Mouse (Mus musculus) layer of hippocampus, postnatal 14 days (tissue): Measurements from ENCODE around the gene Pms1. TPM values are rescaled to one million over a fixed set of nuclear protein-coding genes. Genes with fewer than 3 reads are reported as not detected.
"Not testable (repeated sequence)": the region's sequence is repeated elsewhere in the genome, so short reads cannot be mapped to it uniquely, and the experiment has no call there.

Experiments
- DNase-seq, 2 experiments: peaks; one replicate each; pipeline ENCODE4 v3.0.0; 2021 to 2022; ENCODE audit warnings: low spot score in 2 of 2, mixed read lengths in 1 of 2
- long read RNA-seq, 2 experiments: library from polyadenylated mRNA; stranded (forward); transcript quantifications; one replicate each; pipeline ENCODE4 v2.0.0; 2021
- total RNA-seq, 2 experiments: library from RNA; stranded (reverse); gene quantifications; 2 replicates each; pipeline ENCODE4 v1.2.3; 2021

Pms1 gene
- 10 to 100 TPM in 1 of 2 experiments, 1 to 10 TPM in 1; 9.7 to 12.2 TPM for total RNA-seq
- long read RNA-seq, experiment 1, partial matches to known transcripts, result 0 of 5 reads
- long read RNA-seq, experiment 1, other reads (novel, unspliced or antisense), result 2 of 5 reads
- long read RNA-seq, experiment 2, partial matches to known transcripts, result 0 of 5 reads
- long read RNA-seq, experiment 2, other reads (novel, unspliced or antisense), result 3 of 5 reads

DNA sequence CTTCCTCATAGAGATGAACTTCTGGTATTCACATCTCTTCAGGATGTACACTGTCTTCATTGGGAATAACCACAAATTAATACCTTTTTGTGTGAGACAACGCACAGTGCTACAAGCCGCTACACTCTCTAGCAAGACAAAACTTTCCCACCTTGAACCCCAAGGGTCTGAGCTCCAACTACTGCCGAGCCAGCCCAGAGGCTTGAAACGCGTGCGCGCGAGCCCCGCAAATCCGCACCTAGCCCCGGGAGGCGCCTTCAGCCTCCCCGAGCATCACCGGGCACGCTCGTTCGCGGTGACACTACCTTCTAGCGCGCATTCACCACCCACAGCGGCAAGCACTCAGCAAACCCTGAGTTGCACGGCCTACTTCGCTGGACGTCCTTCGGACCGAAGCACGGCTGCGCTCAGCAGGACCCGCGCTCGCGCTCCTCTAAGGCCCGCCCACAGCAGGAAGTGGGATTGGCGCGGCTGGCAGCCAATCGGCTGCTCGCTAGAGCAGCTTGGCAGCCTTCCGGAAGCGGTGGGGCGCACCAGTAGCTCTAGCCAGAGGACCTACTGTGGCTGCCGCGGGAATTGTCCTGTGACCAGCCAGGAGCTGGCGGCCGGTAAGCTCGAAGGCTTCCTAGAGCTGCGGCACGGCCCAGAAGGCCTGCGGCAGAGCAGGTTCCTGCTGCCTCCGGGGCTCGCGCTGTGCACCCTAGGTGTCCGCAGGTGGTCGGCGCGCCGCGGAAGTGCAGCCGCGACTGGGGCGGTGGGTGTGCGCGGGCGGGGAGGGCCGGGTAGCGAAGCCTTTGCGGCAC lies at the start of gene Pms1, which contains the start of the genes Ormdl1 and Gm28778:
Gene Pms1 (minus strand): TSS at position 438 of the 803 bp plus-strand sequence.
Gene Ormdl1 (plus strand): TSS at position 515 of the 803 bp plus-strand sequence.
Gene Gm28778 (plus strand): TSS at position 531 of the 803 bp plus-strand sequence.
- peak; percentile 94 to 95 for DNase-seq

DNA sequence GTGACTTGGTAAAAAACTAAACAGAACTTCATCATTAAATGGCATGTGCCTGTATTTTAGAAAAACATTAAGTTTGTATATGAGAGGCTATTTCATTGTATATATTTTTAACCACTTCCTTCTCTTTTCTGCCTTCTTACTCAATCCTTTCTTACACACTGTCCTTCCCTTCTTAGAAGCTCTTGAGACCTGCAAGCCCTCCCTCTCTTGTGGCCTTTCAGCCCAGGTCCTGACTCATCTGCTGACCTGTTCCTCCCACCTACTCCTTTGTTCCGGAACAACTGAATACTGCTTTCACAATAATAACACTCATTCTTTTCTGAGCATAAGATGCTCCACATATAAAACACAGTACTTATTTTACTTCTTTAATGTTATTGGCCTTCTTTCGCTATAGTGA lies 44.3 kb upstream of the Pms1 start:
- no peak for DNase-seq

DNA sequence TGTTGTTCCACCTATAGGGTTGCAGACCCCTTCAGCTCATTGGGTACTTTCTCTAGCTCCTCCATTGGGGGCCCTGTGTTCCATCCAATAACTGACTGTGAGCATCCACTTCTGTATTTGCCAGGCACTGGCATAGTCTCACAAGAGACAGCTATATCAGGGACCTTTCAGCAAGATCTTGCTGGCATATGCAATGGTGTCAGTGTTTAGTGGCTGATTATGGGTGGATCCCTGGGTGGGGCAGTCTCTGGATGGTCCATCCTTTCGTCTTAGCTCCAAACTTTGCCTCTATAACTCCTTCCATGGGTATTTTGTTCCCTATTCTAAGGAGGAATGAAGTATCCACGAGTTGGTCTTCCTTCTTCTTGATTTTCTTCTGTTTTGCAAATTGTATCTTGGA lies 40.6 kb upstream of the Pms1 start:
- not testable (repeated sequence) for DNase-seq

DNA sequence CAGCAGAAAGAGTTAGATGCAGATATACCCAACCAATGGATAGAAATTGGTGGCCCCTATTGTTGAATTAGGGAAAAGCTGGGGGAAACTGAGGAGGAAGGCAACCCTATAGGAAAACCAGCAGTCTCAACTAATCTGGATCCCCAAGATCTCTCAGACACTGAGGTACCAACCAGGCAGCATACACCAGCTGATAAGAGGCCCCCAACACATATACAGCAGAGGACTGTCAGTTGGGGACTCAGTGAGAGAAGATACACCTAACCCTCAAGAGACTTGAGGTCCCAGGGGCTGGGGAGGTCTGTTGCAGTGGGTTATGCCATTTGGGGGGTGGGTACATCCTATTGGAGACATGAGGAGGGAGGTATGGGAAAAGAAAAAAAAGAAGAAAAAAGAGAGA lies 38.6 kb upstream of the Pms1 start:
- DNase-seq, result no peak

DNA sequence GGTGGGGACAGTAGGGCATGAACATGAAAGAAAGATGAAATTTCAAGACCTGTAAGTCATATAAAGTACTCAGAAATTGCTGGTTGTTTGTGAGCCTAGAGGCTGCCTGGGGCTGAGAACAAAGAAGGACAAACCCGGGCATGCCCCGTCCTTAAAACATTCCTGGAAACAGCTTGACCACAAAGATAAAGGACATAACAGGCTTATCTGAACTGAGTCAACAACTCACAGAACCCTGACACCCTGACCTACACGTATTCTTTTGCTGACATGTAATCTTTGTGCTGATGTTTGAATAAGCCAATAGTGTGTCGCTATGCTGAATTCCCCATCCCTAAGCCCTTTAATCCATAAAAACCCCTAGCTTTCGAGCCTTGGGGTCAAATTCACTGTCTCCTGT lies 36.7 kb upstream of the Pms1 start:
- DNase-seq, result not testable (repeated sequence)

DNA sequence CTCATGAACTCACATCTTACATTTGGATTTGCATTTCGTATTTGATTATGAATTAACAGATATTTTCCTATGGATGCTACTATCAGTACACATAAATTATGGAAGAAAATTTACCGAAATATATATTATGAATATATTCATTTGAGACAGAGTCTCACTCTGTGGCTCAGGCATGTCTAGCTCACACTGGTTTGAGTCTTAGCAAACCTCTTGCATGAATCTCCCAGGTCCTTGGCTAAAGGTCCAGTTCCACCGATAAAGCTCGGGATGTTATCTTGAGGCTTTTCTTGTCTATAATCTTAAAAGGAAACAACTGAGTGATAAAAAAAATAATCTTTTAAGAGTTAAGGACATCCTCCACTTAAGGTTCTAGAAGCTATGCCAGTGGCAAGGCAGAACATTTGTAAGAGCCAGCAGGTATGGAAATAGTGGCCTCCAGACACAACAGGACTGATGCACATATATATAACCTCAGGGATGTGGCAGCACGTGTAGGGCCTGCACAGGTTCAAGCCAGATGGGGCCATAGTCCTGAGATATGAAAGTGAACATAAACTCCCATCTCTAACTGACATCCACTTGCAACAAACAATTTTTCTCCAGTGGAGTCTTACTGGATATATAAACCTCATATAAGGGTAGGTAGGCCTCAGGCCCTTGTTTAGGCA lies 28.1 kb upstream of the Pms1 start:
- DNase-seq, result no peak

DNA sequence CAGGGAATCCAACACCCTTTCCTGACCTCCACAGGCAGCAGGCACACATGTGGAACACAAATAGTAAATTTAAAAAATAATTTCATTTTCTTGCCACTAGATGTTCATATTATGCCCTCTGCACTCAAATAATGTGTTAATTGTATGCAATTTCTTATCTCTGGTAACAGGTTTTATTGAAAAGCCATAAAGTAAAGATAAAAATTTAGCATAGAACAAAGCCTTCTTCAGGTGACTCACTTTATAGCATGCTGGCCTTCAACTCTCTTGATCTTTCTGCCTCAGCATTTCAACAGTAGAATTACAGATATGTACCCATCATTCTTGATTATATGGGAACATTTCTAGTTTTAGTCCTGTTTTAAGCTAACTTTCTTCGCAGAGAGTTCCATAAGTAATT lies 27.5 kb upstream of the Pms1 start:
- no peak for DNase-seq

DNA sequence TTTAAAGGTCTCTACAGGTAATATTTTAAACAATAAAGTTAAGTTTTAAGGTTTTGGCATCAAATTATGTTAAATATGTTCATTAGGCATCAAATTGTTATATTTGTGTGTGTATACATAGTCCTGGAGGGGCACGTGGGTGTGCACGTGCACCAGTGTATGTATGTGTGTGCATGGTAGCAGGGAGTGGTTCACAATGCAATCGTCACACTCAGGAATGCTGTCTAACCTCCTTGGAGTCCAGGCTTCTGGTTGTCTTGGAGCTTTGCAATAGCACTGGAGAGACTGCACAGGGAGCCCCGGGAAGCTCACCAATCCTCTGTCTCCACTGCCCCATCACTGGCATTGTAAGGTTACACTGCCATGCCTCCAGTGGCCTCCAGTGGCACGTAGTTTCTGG lies 26.4 kb upstream of the Pms1 start:
- DNase-seq, result no peak

DNA sequence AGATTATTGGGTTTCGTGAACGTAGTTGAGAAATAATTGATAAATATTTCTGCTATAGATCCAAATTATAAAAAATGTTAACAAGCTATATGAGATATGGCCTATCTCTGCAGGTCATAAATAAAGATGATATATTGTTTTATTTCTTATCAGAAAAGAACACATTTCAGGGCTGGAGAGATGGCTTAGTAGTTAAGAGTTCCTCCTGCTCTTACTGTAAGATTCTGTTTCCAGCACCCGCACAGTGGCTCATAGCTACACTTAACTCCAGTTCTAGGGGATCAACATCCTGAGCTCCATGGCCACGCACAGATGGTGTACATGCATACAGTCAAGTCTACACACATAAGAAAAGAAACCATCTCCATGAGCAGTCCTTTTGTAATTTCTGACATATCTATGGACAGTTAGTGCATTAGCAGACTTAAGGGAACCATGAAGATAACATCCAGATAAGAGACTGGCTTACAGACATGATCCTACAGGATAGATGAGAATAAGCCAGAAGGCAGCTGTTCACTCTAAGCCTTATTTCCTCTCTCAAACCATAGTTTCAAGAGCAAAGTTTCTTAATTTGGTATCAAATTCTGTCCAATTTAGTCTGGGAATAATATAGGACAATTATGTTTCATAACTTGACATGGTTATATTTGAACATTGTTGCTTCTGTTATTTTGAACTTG lies 25.0 kb upstream of the Pms1 start:
- DNase-seq, result no peak

DNA sequence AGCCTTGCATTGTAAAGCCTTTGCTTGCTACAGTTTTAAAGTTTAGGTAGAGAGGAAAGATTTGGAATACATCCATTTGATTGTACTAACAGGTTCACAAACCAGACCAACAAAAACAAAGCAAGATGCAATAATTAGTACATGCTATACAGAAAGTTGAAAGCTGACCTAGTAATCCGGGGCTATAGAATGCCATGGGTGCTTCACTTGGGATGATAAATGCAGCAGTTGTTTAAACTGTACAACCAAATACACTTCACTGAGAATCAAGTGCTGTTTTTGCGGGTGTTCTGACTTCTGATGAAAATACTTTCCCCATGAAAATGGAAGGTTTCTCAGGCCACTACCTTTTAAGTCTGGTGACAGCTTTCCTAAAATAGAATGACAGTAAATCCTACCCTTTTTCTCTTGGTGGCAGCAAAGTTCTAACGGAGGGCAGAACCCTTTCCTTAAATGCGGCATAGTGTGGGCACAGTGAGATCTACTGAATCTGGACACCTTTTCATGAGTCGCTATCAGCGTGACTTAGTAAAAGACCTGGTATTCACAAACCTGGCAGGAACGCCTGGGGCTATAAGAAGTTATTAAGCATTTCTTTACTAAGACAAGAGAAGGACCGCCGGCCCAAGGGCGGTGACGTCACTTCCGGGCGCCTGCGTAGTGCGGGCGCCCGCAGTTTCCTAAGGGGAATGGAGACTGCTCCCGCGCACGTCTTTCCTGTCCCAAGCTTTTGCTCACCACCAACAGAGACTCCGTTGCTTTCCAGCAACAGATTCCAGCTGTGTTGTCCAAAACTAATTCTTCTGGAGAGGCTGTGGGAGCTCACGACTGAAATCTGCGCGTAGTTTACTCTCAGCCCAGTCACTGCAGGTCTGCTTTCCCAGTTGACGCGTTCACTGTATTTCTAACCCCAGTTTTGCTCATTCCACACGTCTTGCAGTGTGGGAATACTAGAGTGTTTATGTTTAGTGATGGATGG lies 16.5 kb upstream of the Pms1 start, which contains the start of gene Osgepl1:
Gene Osgepl1 (plus strand): TSS at position 636 of the 979 bp plus-strand sequence.
- DNase-seq, result peak; percentile 86

DNA sequence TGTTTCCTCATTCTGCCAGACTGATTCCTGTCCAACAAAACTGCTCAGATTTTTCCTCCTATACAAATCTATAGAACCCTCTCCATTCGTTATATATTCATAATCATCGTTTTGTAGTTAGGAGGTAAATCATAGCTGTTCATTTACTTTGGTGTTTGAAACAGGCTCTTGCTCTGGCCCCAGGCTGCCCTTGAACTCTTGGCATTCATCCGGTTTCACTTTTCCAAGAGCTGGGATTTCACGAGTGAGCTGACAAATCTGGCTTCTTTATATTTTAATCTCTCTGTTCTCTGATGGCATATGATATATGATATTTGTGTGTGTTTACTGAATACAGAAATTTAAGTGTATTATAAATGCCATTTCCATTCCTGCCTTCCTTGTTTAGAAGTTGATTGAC lies 3.7 kb upstream of the Pms1 start:
- no peak for DNase-seq

DNA sequence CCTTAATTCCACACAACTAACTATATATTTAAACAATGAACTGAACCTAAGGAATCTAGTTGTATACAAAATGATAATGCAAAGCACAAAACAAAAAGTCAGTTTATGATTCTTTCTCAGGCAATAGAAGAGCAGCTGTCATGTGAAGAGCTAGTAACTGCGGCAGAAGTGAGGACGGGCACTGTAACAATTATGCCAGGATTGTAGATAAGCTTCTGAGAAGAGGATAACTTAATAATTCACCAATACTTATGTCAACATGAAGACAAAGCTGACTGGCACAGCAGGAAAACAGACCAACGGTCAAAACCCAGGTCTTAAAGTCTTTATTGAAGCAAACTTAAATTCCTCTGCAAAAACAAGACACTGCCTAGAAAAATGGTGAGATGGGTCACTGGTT lies 5.6 kb downstream of the Pms1 start:
- no peak for DNase-seq

DNA sequence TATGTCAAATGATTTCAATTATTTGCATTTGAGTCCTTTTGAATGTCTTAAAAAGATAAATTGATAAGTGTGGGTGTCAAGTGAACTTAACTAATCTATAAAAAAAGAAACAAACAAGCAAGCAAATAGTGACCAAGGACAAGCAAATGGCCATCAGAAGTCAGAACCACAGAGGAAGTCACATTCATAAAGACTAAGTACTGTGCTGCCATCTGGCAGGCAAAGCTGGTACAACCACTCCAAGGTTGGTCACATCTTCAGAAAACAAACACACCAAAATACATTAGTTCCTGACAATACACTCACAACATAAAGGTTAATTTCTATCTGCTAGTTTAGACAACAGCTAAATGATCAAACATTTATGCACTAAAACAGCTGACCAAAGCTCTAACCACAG lies 24.2 kb downstream of the Pms1 start:
- DNase-seq, result peak; percentile 18 to 48

DNA sequence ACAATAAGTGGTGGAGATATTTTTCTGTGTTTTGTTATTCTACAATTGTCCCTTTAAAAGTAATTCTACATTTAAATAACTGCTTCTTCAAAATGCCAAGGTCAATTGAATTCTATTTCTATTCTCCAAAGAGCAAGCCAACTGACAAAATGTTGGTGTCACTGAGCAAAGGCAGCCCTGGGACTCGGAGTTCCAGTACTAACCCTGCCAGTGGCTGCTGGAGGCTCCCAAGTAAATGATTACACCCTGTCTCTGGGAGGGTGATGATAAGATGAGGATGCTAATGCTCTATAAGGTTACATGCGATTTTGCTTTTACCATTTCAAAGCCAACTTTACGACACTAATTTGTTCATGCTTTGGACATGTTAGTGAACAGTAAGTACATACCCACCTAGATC lies 26.9 kb downstream of the Pms1 start:
- DNase-seq, result no peak

DNA sequence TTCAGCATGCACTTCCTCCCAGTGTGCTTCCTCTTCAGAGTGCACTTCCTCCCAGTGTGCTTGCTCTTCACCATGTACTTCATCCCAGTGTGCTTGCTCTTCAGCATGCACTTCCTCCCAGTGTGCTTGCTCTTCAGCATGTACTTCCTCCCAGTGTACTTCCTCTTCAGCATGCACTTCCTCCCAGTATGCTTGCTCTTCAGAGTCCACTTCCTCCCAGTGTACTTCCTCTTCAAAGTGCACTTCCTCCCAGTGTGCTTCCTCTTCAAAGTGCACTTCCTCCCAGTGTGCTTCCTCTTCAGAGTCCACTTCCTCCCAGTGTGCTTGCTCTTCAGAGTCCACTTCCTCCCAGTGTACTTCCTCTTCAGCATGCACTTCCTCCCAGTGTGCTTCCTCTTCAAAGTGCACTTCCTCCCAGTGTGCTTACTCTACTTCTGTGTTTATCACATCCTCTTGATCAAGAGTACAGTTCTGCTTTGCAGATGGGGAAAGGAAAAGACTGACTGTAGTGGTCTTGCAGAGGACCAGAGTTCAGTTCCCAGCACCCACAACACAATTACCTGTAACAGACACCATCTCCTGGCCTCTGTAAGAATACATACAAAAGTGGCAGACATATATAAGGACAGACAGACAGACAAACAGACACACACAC lies 31.7 kb downstream of the Pms1 start:
- not testable (repeated sequence) for DNase-seq

DNA sequence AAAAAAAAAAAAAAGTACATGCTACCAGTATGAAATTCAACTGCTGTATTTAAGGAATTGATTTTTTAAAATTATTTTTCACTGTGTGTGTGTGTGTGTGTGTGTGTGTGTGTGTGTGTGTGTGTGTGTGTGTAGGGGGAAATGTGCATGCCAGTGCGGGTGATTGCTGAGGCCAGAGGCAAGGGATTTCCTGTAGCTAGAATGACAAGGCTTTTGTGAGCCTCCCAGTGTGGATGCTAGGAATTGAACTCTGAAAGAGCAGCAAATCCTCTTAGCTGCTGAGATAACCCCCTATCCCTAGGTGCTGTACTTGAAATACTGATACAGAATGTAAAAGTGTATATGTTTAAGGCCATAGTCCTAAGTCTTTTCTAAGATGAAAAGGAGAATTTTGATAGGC lies 70.8 kb downstream of the Pms1 start:
- DNase-seq, result no peak

DNA sequence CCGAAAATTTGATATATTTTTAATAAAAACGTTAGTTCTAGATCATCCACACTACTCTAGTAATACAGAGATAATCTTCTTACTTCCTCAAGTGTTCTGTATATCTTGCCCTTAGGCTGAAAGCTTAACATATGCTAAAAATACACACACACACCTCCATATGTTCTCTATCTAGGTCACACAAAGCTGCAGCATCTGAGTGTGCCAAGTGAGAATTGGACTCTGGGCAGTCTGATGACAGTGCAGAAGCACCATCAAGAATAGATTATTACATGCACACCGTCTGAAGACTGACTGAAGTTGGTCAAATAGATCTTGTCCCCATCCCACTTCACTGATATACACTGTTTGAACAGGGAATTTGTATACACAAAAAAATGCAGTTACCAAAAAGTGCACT lies 71.2 kb downstream of the Pms1 start:
- DNase-seq, result no peak

DNA sequence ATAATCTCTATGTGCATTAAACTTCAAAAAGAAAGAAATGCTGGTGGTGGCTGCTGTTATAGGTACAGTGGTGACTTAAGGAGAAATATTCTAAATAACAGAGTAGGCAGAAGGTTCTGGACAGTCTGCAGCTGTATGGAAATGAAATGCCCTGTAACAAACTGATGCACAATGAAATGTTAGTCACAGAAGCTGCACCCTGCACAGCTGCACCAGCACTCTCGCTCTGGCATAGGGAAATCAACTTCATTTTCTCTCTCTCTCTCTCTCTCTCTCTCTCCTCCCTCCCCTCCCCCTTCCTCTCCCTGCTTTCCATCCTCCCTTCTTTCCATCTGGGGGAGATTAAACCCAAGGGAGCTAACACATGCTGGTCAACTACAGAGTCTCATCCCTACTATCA lies 72.0 kb downstream of the Pms1 start:
- DNase-seq, result no peak

DNA sequence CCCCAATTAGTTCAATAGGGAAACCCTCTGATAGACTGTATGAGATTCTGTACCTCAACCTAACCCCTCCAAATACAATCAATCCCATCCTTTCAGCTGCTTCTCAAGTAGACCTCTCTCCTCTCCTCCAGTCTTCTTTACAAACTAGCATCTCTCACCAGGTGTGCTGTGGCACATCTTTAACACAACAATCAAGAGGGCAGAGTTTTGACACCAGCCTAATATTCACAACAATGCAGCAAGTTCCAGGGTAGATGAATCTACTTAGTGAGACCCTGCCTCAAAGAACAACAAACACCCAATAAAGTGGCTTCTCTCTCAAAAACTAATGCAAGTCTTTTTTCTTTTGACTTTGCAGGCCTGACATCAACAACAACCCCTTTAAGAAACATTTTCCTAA lies 86.7 kb downstream of the Pms1 start:
- DNase-seq, result no peak

DNA sequence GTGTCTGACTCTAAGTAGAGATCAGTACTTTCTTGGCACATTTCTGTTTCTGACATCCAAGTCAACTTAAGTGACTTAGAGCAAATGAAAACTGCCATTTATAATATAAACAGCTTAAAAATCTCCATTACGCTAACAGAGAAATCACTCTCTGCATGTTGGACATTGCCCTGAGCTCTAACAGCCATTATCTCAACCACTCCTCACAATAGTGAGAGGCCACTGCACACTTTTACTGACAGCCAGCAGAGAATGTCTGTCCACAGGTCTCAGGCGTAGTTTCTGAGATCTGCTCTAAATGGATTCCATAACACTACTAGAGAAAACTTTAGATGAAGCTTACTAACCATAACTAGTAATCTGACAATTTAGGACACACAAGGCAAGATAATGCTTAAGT lies 92.9 kb downstream of the Pms1 start:
- no peak for DNase-seq
